Mouse (Mus musculus) adrenal gland, adult 8-10 months (tissue): ENCODE measurements around the gene Ddah1. TPM values are rescaled to one million over a fixed set of nuclear protein-coding genes. Genes with fewer than 3 reads are reported as not detected.

Source experiments
- DNase-seq: peaks from one replicate; pipeline ENCODE4 v3.0.0; 2022
- total RNA-seq, 4 experiments: library from RNA; stranded (reverse); gene quantifications; 2 replicates each; pipeline ENCODE4 v1.2.4; 2022

Gene Ddah1
- total RNA-seq, 4 experiments from 2014 or later = 3.1 to 4.1 (median 3.3) TPM

DNA sequence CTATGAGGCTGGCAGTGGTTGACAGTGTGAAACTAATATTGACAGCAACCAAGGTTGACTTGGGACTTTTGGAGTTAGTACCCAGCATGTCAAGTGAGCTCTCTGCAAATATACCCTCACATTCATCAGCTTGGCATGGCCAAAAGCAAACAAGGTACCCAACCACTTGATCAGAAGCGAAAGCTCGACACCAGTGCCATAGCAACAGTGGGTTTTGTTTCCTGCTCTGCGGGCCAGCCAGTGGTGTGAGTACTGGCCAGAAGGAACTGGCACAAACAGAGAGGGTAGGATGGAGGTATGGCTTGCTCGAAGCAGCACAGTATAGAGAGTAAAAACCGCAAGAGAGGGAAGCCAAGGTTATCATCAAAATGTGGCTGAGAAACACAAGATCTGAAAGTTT, 157.9 kb downstream of the Ddah1 start:
- no peak for DNase-seq

DNA sequence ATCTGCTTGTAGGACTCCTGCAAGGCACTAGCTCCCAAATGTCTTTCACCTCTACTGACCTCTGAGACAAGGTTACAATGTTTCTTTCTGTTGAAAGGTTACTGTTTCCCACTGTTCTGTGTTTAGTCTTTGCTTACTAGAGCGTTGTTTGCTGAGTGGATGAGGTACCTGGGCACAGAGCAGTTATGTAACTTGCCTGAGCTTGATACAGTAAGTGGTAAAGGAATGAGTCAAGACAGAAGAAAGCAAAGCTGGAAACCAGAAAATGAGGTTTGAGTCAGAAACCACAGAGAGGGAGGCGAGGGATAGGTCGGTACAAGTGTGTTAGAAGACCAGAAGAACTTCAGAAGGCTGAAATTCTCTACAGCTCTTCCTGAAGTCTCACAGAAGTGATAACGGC, 158.4 kb downstream of the Ddah1 start:
- no peak for DNase-seq

DNA sequence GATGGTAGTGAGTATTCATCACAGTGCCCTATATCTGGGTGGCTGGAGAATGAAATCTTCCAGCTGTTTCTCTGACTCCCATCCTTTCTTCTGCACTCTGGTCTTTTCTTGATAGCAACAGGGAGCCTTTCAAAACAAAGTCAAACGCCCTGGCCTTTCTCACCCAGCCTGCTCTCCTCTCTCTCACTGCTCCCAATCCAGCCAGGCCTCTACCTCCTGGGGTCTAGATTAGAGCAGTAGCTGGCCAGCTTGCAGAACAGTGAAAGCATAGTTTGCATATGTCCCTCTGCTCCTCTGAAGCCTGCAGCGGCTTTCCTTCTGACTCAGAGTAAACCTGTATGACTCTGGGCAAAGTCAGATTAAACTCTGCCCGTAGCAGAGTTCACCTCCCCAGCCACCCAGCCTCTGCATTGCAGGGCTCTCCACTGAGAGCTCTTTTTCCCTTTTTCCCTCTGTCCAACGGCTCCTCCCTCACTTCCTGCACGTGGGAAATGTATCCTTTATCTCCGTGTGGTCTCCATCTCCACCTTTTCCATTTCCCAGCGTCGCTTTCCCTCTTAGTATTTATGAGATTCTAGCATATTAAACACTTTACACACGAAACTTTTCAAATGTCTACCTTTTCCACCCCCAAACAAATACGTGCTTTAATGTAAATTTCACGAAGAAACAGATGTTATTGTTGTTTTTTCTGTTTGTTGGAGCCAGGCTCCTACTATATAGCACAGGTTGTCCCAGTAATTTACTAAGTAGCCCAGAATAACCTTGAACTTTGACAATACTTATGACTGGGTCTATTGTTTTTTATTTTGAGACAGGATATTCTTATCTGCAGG, 163.8 kb downstream of the Ddah1 start, which contains the start of gene Bcl10:
Gene Bcl10 (plus strand): TSS at position 786 of the 836 bp plus-strand sequence.
- DNase-seq = no peak

GRCm38 (mm10) chr3:145922971-145923370, 164.5 kb downstream of the Ddah1 start:
- no peak for DNase-seq

GRCm38 (mm10) chr3:145923874-145924577, 165.6 kb downstream of the Ddah1 start:
- peak; percentile 99 for DNase-seq

GRCm38 (mm10) chr3:145924649-145925337, 166.3 kb downstream of the Ddah1 start:
- peak; percentile 41 for DNase-seq

DNA sequence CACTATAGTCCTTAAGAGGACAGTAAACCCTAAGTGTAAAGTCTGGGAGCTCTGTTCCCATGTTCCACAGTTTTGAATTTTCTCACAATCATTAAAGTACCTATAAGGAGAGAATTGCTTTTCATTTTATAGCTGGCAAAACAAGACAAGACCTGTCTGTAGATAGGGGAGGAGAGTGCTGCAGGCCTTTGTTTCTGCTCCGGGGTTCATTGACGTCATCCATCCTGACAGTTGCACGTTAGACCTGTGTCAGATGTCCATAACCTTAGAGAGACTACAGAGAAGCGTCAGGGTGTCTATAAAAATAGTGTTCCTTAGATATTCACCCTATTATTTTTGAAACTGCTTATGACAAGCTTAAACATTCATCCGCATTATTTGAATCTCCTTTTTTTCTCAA, 167.0 kb downstream of the Ddah1 start:
- no peak for DNase-seq

- no peak for DNase-seq
These were observed 171.3 kb downstream of the Ddah1 start for GRCm38 (mm10) chr3:145929525-145930400.

DNA sequence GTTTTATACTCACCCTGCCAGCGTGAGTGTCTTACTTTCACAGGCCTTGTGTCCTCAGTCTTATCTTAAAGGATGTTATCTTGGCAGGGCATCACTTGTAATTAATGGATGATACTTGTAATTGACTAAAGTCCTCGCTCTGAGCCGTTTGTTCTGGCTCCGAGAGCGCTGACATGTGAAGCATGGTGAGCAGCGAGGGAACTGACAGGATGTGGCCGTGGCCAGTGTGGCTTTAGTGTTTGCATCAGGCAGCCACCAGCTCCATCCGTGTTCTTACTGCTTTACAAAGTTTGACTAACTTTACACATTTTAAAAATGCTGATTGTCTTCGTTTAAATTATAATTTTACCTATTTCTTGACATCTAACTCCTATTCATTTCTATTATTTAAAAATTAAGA, 175.4 kb downstream of the Ddah1 start:
- DNase-seq = no peak

DNA sequence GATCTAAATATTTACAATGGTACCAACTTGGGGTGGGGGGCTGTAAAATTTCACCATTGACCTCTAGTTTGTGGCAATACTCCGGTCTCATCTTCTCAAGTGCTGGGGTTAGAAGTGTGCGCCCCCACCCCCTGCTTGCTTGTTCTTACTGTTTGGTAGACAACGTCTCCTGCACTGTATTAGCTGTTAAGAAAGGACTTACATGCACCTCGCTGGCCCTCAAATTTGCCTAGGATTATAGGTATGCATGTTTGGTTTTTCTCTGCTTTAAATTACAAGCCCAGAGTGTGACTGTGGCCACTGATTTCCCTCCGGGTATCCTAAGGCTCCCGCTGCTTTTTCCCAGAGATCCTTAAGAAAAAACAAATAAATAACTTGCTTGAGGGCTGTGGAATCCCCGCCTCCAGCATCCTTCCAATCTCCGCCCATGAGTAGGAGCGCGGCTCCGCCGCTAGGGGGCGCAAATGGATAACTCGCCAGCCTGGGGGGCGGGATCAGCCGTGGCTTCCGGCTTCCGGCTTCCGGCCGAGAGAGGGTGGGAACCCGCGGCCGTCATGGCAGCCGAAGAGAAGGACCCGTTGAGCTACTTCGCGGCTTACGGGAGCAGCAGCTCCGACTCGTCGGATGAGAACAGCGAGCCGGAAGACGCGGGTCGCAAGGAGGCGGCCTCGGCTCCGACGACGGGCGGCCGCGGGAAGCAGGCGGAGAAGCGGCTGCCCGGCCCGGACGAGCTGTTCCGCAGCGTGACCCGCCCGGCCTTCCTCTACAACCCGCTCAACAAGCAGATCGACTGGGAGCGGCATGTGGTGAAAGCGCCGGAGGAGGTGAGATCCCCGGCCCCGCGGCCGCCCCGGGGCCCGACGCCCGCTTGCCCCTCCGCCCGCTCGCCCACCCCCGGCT, 179.3 kb downstream of the Ddah1 start, which contains the start of gene 2410004B18Rik:
Gene 2410004B18Rik (plus strand): TSS at position 510 of the 900 bp plus-strand sequence.
- DNase-seq = peak; percentile 84

DNA sequence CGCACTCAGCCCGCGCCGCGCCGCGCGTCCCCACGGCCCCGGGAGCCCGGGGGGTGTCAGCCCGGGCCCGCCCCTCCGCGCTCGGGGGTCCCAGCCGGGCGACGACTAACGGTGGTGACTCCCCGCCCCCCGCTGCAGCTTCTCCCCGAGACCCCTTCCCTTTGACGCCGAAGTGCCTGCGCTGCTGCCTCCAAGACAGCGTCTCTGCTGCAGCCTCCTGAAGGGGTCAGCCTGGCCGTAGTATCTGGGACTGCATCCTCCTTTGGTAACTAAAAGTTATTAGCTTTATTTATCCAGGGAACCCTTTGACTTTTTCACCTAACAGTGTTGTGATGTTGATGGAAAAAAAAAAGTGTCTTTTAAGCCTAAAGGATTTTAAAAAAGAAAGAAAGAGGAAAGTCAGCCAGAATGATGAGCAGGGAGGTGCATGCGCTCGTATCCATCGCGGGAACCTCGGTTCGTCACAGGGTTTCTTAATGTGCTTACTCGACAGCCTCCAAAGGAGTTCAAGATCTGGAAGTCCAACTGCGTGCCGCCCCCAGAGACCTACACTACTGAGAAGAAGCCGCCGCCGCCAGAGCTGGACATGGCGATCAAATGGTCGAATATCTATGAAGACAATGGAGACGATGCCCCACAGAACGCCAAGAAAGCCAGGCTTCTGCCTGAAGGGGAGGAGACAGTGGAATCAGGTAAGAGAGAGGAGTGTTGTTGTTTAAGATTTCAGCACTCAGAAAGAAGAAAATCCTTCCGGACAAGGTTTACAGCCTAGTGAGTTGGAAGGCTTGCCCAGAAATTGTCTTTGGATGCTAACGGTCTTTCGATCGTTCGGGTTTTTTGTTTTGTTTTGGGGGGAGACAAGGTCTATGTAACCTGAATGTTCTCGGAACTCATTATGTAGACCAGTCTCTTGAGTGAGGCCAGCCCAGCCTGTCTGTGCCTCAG, 180.2 kb downstream of the Ddah1 start:
- DNase-seq = no peak

DNA sequence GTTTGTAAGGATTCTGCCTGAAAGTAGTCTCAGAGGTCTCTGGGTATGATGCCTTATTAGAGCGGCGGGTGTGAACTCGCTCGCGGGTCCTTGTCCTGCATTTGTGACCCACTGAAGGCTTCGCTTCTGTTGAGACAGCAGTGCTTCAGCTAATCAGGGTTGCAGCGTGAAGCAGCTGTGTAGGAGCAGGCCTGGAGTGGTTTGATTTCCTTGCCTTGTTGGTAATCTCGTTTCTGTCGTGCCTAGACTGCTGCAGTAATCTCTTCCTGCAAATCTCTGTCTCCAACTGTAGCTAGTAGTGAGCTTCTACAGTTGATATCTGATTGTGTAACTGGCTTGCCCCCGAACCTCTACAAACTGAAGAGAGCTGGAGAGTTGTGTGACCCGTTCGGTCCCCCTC, 180.9 kb downstream of the Ddah1 start:
- no peak for DNase-seq

DNA sequence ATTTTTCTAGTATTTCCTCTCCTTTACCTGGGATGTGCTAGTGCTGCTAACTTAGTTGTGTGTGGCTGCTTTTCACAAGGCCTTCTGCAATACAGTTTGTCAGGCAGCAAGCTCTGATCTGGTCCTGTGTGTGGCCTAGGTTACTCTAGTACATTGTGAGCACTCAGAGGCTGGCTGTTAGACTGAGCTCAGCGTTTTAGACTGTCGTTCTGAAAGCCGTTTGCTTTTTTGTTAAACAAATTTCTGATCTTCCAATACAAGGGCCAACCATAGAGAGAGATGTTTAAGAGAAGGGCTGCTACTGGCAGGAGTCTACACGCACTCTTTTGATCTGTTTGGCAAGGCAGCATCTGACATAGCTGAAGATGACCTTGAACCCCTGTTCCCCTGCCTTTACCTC, 181.5 kb downstream of the Ddah1 start:
- no peak for DNase-seq

DNA sequence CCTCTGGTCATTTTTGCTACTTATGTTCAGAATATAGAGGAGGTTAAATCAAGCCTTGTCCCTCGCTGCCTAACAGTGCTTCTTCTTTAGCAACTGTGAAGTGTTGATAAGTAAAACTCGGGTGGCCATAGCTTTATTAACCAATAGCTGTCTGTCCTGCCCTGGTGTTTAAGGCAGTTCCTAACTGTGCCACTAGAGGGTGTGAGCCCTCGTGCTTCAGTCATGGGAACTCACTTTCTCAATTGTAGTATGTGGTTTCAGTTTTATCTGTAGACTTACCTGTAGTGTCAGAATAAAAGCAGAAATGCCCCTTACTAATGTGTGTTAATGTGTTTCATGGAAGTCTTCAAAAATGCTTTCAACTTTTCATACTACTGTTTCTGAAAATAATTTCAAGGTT, 183.5 kb downstream of the Ddah1 start:
- DNase-seq = peak; percentile 36

Other genes starting within 250 kb of the Ddah1 start
- 10 to 100 TPM; 14.5 to 24.9 (median 18.2) TPM for gene Znhit6, start 182.5 kb upstream of the Ddah1 start, total RNA-seq
- gene Ccn1, start 108.7 kb upstream of the Ddah1 start, total RNA-seq = 10 to 100 TPM in 2 of 4 experiments, 1 to 10 TPM in 2; 7.9 to 16.9 (median 11.3) TPM
- 10 to 100 TPM; 21.8 to 25.1 (median 23.4) TPM for gene Bcl10, start 164.1 kb downstream of the Ddah1 start, total RNA-seq
- 10 to 100 TPM; 17.4 to 25.4 (median 22.4) TPM for gene 2410004B18Rik, start 179.3 kb downstream of the Ddah1 start, total RNA-seq
- gene Syde2, start 229.2 kb downstream of the Ddah1 start, total RNA-seq = 1 to 10 TPM; 4.8 to 6.6 (median 5.6) TPM